Mouse (Mus musculus) liver, embryonic 14.5 days (tissue): ENCODE data around the gene Cabp2.

ENCODE experiments used
- CTCF ChIP-seq: IDR thresholded peaks from 2 replicates; pipeline ENCODE4 v1.5.1; 2016; ENCODE audit warnings: antibody characterized with exemption, low read depth, control low read depth
- EP300 ChIP-seq: IDR thresholded peaks from 2 replicates; pipeline ENCODE4 v1.6.1; 2016; ENCODE audit warnings: antibody characterized with exemption, low read depth

DNA sequence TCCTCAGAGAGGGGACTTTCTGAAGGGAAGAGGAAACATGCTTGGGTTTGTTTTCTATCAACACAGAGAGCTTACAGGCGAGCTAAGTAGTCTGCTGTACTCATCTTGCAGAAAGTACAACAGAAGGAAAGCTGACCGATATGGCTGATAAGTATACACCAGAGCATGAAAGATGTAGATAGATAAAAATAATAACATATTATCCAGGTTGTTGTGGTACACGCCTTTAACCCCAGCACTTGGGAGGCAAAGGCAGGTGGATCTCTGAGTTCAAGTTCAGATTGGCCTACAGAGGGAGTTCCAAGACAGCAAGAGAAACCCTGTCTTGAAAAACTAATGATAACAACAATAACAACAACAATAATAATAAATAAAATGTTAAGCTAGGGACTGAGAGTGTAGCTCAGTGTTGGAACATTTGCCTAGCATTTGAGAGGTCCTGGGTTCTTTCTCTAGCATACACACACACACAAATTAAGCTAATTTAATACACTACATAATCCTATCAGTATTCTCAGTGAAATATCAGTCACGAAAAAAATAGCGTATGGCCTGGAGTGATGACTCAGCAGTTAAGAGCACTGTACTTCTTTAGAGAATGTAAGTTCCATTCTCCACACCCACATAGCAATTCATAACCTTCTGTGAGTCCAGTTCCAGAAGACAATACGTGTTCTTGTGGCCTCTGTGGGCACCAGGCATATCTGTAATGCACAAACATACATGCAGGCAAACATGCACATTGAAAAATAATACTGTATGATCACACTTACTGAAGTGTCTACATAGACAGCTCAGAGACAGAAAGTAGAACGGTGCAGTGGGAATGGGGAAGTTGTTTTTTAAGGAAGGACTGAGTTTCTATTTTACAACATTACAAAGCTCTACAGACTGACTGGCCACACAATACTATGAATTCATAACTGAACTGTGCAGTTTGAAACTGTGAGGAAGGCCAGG, 41.3 kb downstream of the Cabp2 start:
- peak; percentile 30; the same call in 1 of the 2 replicates for TF ChIP-seq CTCF
- no peak for TF ChIP-seq EP300
